Mouse (Mus musculus) midbrain, embryonic 13.5 days (tissue): ENCODE data around the gene Atn1. TPM values are rescaled to one million over a fixed set of nuclear protein-coding genes. Genes with fewer than 3 reads are reported as not detected.

Experiments used
- ATAC-seq: fragments of 200-750 bp; cut with Nextera tagmentation; 2 replicates; pipeline ENCODE4 v1.8.0; 2017; ENCODE audit warnings: mild to moderate bottlenecking, moderate TSS enrichment, moderate library complexity
- H3K27ac ChIP-seq: fragments of 300-500 bp; sonication (generic); 2 replicates; pipeline ENCODE4 v1.5.1; 2015; ENCODE audit warnings: inconsistent platforms, mild to moderate bottlenecking, moderate library complexity
- H3K27me3 ChIP-seq: fragments of 300-500 bp; sonication (generic); 2 replicates; pipeline ENCODE4 v1.6.1; 2015; ENCODE audit warnings: mild to moderate bottlenecking, inconsistent platforms
- H3K36me3 ChIP-seq: fragments of 300-500 bp; sonication (generic); 2 replicates; pipeline ENCODE4 v1.6.1; 2015; ENCODE audit warnings: mild to moderate bottlenecking, inconsistent platforms
- H3K4me1 ChIP-seq: fragments of 300-500 bp; sonication (generic); replicated peaks from 2 replicates; pipeline ENCODE4 v1.6.1; 2015; ENCODE audit warnings: inconsistent platforms
- H3K4me2 ChIP-seq: fragments of 300-500 bp; sonication (generic); replicated peaks from 2 replicates; pipeline ENCODE4 v1.6.1; 2015; ENCODE audit warnings: moderate library complexity, mild to moderate bottlenecking, inconsistent platforms
- H3K4me3 ChIP-seq: fragments of 300-500 bp; sonication (generic); replicated peaks from 2 replicates; pipeline ENCODE4 v1.5.1; 2015; ENCODE audit warnings: mild to moderate bottlenecking, inconsistent platforms
- H3K9ac ChIP-seq: fragments of 300-500 bp; sonication (generic); replicated peaks from 2 replicates; pipeline ENCODE4 v1.6.1; 2015; ENCODE audit warnings: mild to moderate bottlenecking, inconsistent platforms
- H3K9me3 ChIP-seq: fragments of 300-500 bp; sonication (generic); 2 replicates; pipeline ENCODE4 v1.6.1; 2016; ENCODE audit warnings: mild to moderate bottlenecking, inconsistent platforms
- WGBS: fragments of 180-500 bp; shearing (Covaris S2); methylation state at CpG from one replicate; pipeline ENCODE4 v1.1.7; 2015; 5-methylcytosine and 5-hydroxymethylcytosine counted together
- polyA plus RNA-seq: library from polyadenylated mRNA; unstranded; fragments of >200 nt; fragmentation: Nextera tagmentation; extraction: Ambion mirVana; gene quantifications from 2 replicates; pipeline ENCODE4 v1.2.1, GENCODE M21; 2015

Atn1 gene
- polyA plus RNA-seq, 1 experiment from 2014 or later, result 25.4 TPM

GRCm38 (mm10) chr6:124745490-124746295, 10.6 kb downstream of the Atn1 start:
- Histone ChIP-seq H3K9me3 (no peaks in the 10 kb centered on the region), H3K27ac (peak overlapping the region; percentile 93), H3K9ac (peak overlapping the region; percentile 80), H3K27me3 (no peaks in the 10 kb centered on the region), H3K36me3 (peaks cover 59% of the 10 kb centered on the region), H3K4me2 (peak overlapping the region; percentile 97), H3K4me1 (peaks cover 29% of the 10 kb centered on the region), H3K4me3 (peak overlapping the region; percentile 50)
- peak; percentile 83 for ATAC-seq
- WGBS, result under 1% methylated on average over 85 of the region's 85 CpGs

- Histone ChIP-seq H3K9me3 (no peaks in the 10 kb centered on the region), H3K4me1 (peaks cover 33% of the 10 kb centered on the region), H3K9ac (peak overlapping the region; percentile 80), H3K36me3 (peaks cover 59% of the 10 kb centered on the region), H3K4me3 (peak overlapping the region; percentile 50), H3K27me3 (no peaks in the 10 kb centered on the region), H3K27ac (peak overlapping the region; percentile 93), H3K4me2 (peak overlapping the region; percentile 97)
- no peak; the same call in 1 of the 2 replicates for ATAC-seq
- 73% methylated on average over 26 of the region's 26 CpGs for WGBS
Observed at GRCm38 (mm10) chr6:124744755-124745321, 11.5 kb downstream of the Atn1 start.

- H3K4me1 ChIP-seq, result peaks cover 45% of the 10 kb centered on the region
- H3K4me3 ChIP-seq, result no peak overlapping the region
- WGBS, result 93% methylated on average over 8 of the region's 8 CpGs
- H3K9ac ChIP-seq, result no peak overlapping the region
- peaks cover 54% of the 10 kb centered on the region for H3K36me3 ChIP-seq
- no peak overlapping the region for H3K4me2 ChIP-seq
- ATAC-seq, result no peak
- H3K9me3 ChIP-seq, result no peaks in the 10 kb centered on the region
- no peaks in the 10 kb centered on the region for H3K27me3 ChIP-seq
- H3K27ac ChIP-seq, result no peak overlapping the region
Observed at GRCm38 (mm10) chr6:124743647-124744046, 12.7 kb downstream of the Atn1 start.

GRCm38 (mm10) chr6:124742839-124743514, 13.3 kb downstream of the Atn1 start:
- Histone ChIP-seq H3K36me3 (peaks cover 47% of the 10 kb centered on the region), H3K4me2 (no peak overlapping the region), H3K4me1 (peaks cover 51% of the 10 kb centered on the region), H3K4me3 (no peak overlapping the region), H3K27ac (no peak overlapping the region), H3K9ac (peak overlapping the region; percentile 33; the same call in 1 of the 2 replicates), H3K9me3 (no peaks in the 10 kb centered on the region), H3K27me3 (no peaks in the 10 kb centered on the region)
- ATAC-seq, result no peak
- 93% methylated on average over 15 of the region's 15 CpGs for WGBS

GRCm38 (mm10) chr6:124741842-124742241, 14.5 kb downstream of the Atn1 start:
- 70% methylated on average over 3 of the region's 3 CpGs for WGBS
- no peak for ATAC-seq
- peaks cover 47% of the 10 kb centered on the region for H3K4me1 ChIP-seq
- peaks cover 36% of the 10 kb centered on the region for H3K36me3 ChIP-seq
- H3K27ac ChIP-seq, result peak overlapping the region; percentile 100
- H3K27me3 ChIP-seq, result no peaks in the 10 kb centered on the region
- H3K9ac ChIP-seq, result peak overlapping the region; percentile 97
- no peaks in the 10 kb centered on the region for H3K9me3 ChIP-seq
- peak overlapping the region; percentile 67 for H3K4me3 ChIP-seq
- peak overlapping the region; percentile 78 for H3K4me2 ChIP-seq

- no peaks in the 10 kb centered on the region for H3K9me3 ChIP-seq
- peak within 1 kb of the TSS; percentile 97 for H3K9ac ChIP-seq
- WGBS, result under 1% methylated on average over 41 of the region's 41 CpGs
- H3K4me1 ChIP-seq, result peaks cover 40% of the 10 kb centered on the region
- peak within 1 kb of the TSS; percentile 100 for H3K27ac ChIP-seq
- ATAC-seq, result peak; percentile 79
- H3K4me2 ChIP-seq, result peak within 1 kb of the TSS; percentile 78
- no peaks in the 10 kb centered on the region for H3K27me3 ChIP-seq
- peak within 1 kb of the TSS; percentile 67 for H3K4me3 ChIP-seq
- H3K36me3 ChIP-seq, result peaks cover 32% of the 10 kb centered on the region
Observed at GRCm38 (mm10) chr6:124740888-124741761, 15.2 kb downstream of the Atn1 start, which contains the start of gene Grcc10. TSS of gene Grcc10 (minus strand) at chr6:124741374.

- Histone ChIP-seq H3K9me3 (no peaks in the 10 kb centered on the region), H3K36me3 (peaks cover 32% of the 10 kb centered on the region), H3K4me2 (peak overlapping the region; percentile 78), H3K27ac (peak overlapping the region; percentile 100), H3K27me3 (no peaks in the 10 kb centered on the region), H3K4me1 (peaks cover 35% of the 10 kb centered on the region), H3K9ac (peak overlapping the region; percentile 97), H3K4me3 (peak overlapping the region; percentile 67)
- WGBS, result under 1% methylated on average over 29 of the region's 29 CpGs
- ATAC-seq, result peak; percentile 38
Observed at GRCm38 (mm10) chr6:124740211-124740887, 16.0 kb downstream of the Atn1 start.

GRCm38 (mm10) chr6:124739231-124739796, 17.0 kb downstream of the Atn1 start:
- Histone ChIP-seq H3K9ac (peak overlapping the region; percentile 41; the same call in 1 of the 2 replicates), H3K9me3 (no peaks in the 10 kb centered on the region)
- 91% methylated on average over 10 of the region's 10 CpGs for WGBS

GRCm38 (mm10) chr6:124738511-124739023, 17.8 kb downstream of the Atn1 start, which contains the start of gene Ptpn6:
TSS of gene Ptpn6 (minus strand) at chr6:124738714.
- Histone ChIP-seq H3K9me3 (no peaks in the 10 kb centered on the region), H3K9ac (peak within 1 kb of the TSS; percentile 41; the same call in 1 of the 2 replicates), H3K4me2 (peak within 1 kb of the TSS; percentile 78; the same call in 1 of the 2 replicates), H3K27me3 (no peaks in the 10 kb centered on the region), H3K36me3 (peaks cover 18% of the 10 kb centered on the region), H3K27ac (peak within 1 kb of the TSS; percentile 100), H3K4me3 (no peak within 1 kb of the TSS), H3K4me1 (peaks cover 29% of the 10 kb centered on the region)
- ATAC-seq, result no peak
- 28% methylated on average over 15 of the region's 15 CpGs for WGBS

More at GRCm38 (mm10) chr6:124739231-124739796, 17.0 kb downstream of the Atn1 start:
- H3K27ac ChIP-seq, result peak overlapping the region; percentile 100
- peaks cover 25% of the 10 kb centered on the region for H3K36me3 ChIP-seq
- no peak for ATAC-seq
- peak overlapping the region; percentile 78 for H3K4me2 ChIP-seq
- no peak overlapping the region; the same call in 1 of the 2 replicates for H3K4me3 ChIP-seq
- H3K4me1 ChIP-seq, result peaks cover 29% of the 10 kb centered on the region
- no peaks in the 10 kb centered on the region for H3K27me3 ChIP-seq

GRCm38 (mm10) chr6:124737040-124737439, 19.3 kb downstream of the Atn1 start:
- Histone ChIP-seq H3K27me3 (no peaks in the 10 kb centered on the region), H3K4me1 (peaks cover 28% of the 10 kb centered on the region), H3K9me3 (no peaks in the 10 kb centered on the region), H3K4me2 (no peak overlapping the region), H3K36me3 (peaks cover 7% of the 10 kb centered on the region), H3K27ac (no peak overlapping the region), H3K4me3 (no peak overlapping the region), H3K9ac (no peak overlapping the region)
- no peak for ATAC-seq
- WGBS, result 92% methylated on average over 11 of the region's 11 CpGs
